Mouse (Mus musculus) heart, embryonic 12.5 days (tissue): ENCODE measurements at regions not wholly inside any gene's neighbourhood (a gene's known extent, or its start where the extent isn't known, plus 50 kb on each side); places are given as distances from the start of the nearest gene placed in this dataset.

Experiments used
- ATAC-seq: fragments of 200-750 bp; cut with Nextera tagmentation; 2 replicates; pipeline ENCODE4 v1.8.0; 2017; ENCODE audit warnings: moderate TSS enrichment, moderate library complexity; ENCODE audit not compliant: insufficient number of reproducible peaks, low FRiP score
- H3K27ac ChIP-seq: fragments of 300-500 bp; sonication (generic); 2 replicates; pipeline ENCODE4 v1.5.1; 2016; ENCODE audit warnings: mild to moderate bottlenecking, moderate library complexity; ENCODE audit not compliant: poor library complexity, severe bottlenecking
- H3K27me3 ChIP-seq: fragments of 300-500 bp; sonication (generic); replicated peaks from 2 replicates; pipeline ENCODE4 v1.6.1; 2016; ENCODE audit warnings: mild to moderate bottlenecking, moderate library complexity
- H3K36me3 ChIP-seq: fragments of 300-500 bp; sonication (generic); 2 replicates; pipeline ENCODE4 v1.6.1; 2016; ENCODE audit warnings: mild to moderate bottlenecking, moderate library complexity
- H3K4me1 ChIP-seq: fragments of 300-500 bp; sonication (generic); replicated peaks from 2 replicates; pipeline ENCODE4 v1.6.1; 2016; ENCODE audit warnings: mild to moderate bottlenecking
- H3K4me2 ChIP-seq: fragments of 300-500 bp; sonication (generic); 2 replicates; pipeline ENCODE4 v1.6.1; 2016; ENCODE audit warnings: mild to moderate bottlenecking, moderate library complexity
- H3K4me3 ChIP-seq: fragments of 300-500 bp; sonication (generic); 2 replicates; pipeline ENCODE4 v1.5.1; 2016; ENCODE audit warnings: mild to moderate bottlenecking
- H3K9ac ChIP-seq: fragments of 300-500 bp; sonication (generic); 2 replicates; pipeline ENCODE4 v1.6.1; 2016; ENCODE audit warnings: mild to moderate bottlenecking, moderate library complexity
- H3K9me3 ChIP-seq: fragments of 300-500 bp; sonication (generic); replicated peaks from 2 replicates; pipeline ENCODE4 v1.6.1; 2016; ENCODE audit warnings: mild to moderate bottlenecking, moderate library complexity
- WGBS: fragments of 180-500 bp; shearing (Covaris S2); methylation state at CpG from one replicate; pipeline ENCODE4 v1.1.7; 2016; 5-methylcytosine and 5-hydroxymethylcytosine counted together

DNA sequence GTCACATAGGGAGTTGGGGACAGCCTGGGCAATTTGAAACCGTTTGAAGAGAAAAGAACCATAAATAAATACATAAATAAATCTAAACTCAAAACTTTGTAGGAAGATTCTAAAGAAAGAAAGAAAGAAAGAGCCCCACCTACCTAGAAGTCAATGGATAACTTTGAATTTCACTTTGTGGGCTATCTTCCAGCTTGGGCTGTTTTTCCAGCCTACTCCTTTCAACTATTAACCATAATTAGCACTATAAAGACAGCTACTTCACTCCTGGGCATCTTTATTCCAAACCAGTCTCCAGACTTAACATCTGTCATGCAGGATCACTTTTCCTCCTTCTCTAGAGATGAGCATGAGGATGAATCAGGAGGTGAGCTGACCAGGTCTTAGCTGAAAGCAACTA, 77.6 kb upstream of the Plekhg1 start:
- 62% methylated on average over 1 of the region's 1 CpGs for WGBS
- Histone ChIP-seq H3K4me1 (no peaks in the 10 kb centered on the region), H3K36me3 (no peaks in the 10 kb centered on the region), H3K27ac (no peak overlapping the region), H3K9ac (no peak overlapping the region), H3K4me3 (no peak overlapping the region), H3K9me3 (no peaks in the 10 kb centered on the region), H3K27me3 (no peaks in the 10 kb centered on the region), H3K4me2 (no peak overlapping the region)
- no peak for ATAC-seq

- H3K4me3 ChIP-seq, result no peak overlapping the region
- H3K27ac ChIP-seq, result no peak overlapping the region
- H3K9me3 ChIP-seq, result no peaks in the 10 kb centered on the region
- no peaks in the 10 kb centered on the region for H3K27me3 ChIP-seq
- no peak for ATAC-seq
- H3K4me2 ChIP-seq, result no peak overlapping the region
- no peaks in the 10 kb centered on the region for H3K4me1 ChIP-seq
- H3K9ac ChIP-seq, result no peak overlapping the region
- H3K36me3 ChIP-seq, result no peaks in the 10 kb centered on the region
Measured at GRCm38 (mm10) chr10:3663296-3663695, 76.9 kb upstream of the Plekhg1 start.

GRCm38 (mm10) chr10:3684481-3684880, 55.7 kb upstream of the Plekhg1 start:
- H3K27ac ChIP-seq, result no peak overlapping the region
- H3K4me1 ChIP-seq, result no peaks in the 10 kb centered on the region; the same call in 1 of the 2 replicates
- no peaks in the 10 kb centered on the region for H3K27me3 ChIP-seq
- H3K36me3 ChIP-seq, result no peaks in the 10 kb centered on the region
- H3K9me3 ChIP-seq, result no peaks in the 10 kb centered on the region
- no peak overlapping the region for H3K9ac ChIP-seq
- H3K4me2 ChIP-seq, result no peak overlapping the region
- 55% methylated on average over 2 of the region's 2 CpGs for WGBS
- H3K4me3 ChIP-seq, result no peak overlapping the region
- ATAC-seq, result no peak
